Mouse (Mus musculus) limb, embryonic 11.5 days (tissue): ENCODE measurements around the gene Sufu. TPM values are rescaled to one million over a fixed set of nuclear protein-coding genes. Genes with fewer than 3 reads are reported as not detected.

Experiments used
- ATAC-seq: fragments of 200-750 bp; cut with Nextera tagmentation; 2 replicates; pipeline ENCODE4 v1.8.0; 2017; ENCODE audit warnings: low read depth; ENCODE audit not compliant: insufficient number of reproducible peaks, low FRiP score, low TSS enrichment
- DNase-seq: peaks from one replicate; pipeline ENCODE4 v3.0.0-alpha.2; 2015; ENCODE audit warnings: low spot score
- H3K27ac ChIP-seq: fragments of 300-500 bp; sonication (generic); replicated peaks from 2 replicates; pipeline ENCODE4 v1.5.1; 2014; ENCODE audit warnings: low read depth, mild to moderate bottlenecking, low read length
- H3K27me3 ChIP-seq: fragments of 300-500 bp; sonication (generic); 2 replicates; pipeline ENCODE4 v1.6.1; 2014; ENCODE audit warnings: mild to moderate bottlenecking, low read length, mixed read lengths; ENCODE audit not compliant: control insufficient read depth, insufficient read depth
- H3K36me3 ChIP-seq: fragments of 300-500 bp; sonication (generic); 2 replicates; pipeline ENCODE4 v1.6.1; 2014; ENCODE audit warnings: mild to moderate bottlenecking, low read length, moderate library complexity, mixed read lengths; ENCODE audit not compliant: control insufficient read depth, insufficient read depth
- H3K4me1 ChIP-seq: fragments of 300-500 bp; sonication (generic); 2 replicates; pipeline ENCODE4 v1.6.1; 2014; ENCODE audit warnings: low read length, mixed read lengths; ENCODE audit not compliant: control insufficient read depth, insufficient read depth
- H3K4me2 ChIP-seq: fragments of 300-500 bp; sonication (generic); 2 replicates; pipeline ENCODE4 v1.6.1; 2014; ENCODE audit warnings: low read depth, mild to moderate bottlenecking, moderate library complexity; ENCODE audit not compliant: severe bottlenecking
- H3K4me3 ChIP-seq: fragments of 300-500 bp; sonication (generic); 2 replicates; pipeline ENCODE4 v1.5.1; 2014; ENCODE audit warnings: low read depth, low read length
- H3K9ac ChIP-seq: fragments of 300-500 bp; sonication (generic); 2 replicates; pipeline ENCODE4 v1.6.1; 2014; ENCODE audit warnings: mild to moderate bottlenecking, low read length
- H3K9me3 ChIP-seq: fragments of 300-500 bp; sonication (generic); 2 replicates; pipeline ENCODE4 v1.6.1; 2016; ENCODE audit warnings: low read length; ENCODE audit not compliant: control insufficient read depth
- WGBS: fragments of 180-500 bp; shearing (Covaris S2); extraction: QIAGEN DNeasy Blood & Tissue Kit; methylation state at CpG from one replicate; pipeline ENCODE4 v1.1.7; 2014; 5-methylcytosine and 5-hydroxymethylcytosine counted together
- polyA plus RNA-seq: library from polyadenylated mRNA; unstranded; fragments of >200 nt; fragmentation: Nextera tagmentation; extraction: Ambion mirVana; gene quantifications from 2 replicates; pipeline ENCODE4 v1.2.1, GENCODE M21; 2014

Sufu gene
- polyA plus RNA-seq, 1 experiment from 2014 or later, result 45.3 TPM

DNA sequence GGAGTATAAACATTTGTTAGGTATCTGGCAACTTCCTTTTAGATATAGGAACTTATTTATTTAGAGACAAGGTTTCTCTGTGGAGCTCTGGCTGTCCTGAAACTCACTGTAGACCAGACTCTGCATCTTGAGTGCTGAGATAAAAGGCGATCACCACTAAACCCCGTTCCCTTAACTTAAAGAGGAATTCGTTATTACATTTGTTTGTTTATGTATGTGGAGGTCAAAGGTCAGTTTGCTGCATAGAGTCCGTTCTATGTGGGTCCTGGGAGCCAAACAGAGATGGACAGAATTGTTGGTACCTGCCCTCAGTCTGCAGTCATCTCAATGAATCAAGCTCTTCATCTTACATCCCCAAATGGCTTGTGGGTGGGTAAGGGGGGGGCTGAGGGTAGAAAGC lies 20.8 kb upstream of the Sufu start:
- H3K27ac ChIP-seq, result no peak overlapping the region
- H3K36me3 ChIP-seq, result peaks cover 26% of the 10 kb centered on the region
- no peak overlapping the region for H3K4me2 ChIP-seq
- no peaks in the 10 kb centered on the region for H3K9me3 ChIP-seq
- DNase-seq (no peak), ATAC-seq (no peak)
- no peaks in the 10 kb centered on the region for H3K4me1 ChIP-seq
- no peaks in the 10 kb centered on the region for H3K27me3 ChIP-seq
- H3K9ac ChIP-seq, result no peak overlapping the region
- no peak overlapping the region for H3K4me3 ChIP-seq
- WGBS, result 50% methylated on average over 4 of the region's 4 CpGs

DNA sequence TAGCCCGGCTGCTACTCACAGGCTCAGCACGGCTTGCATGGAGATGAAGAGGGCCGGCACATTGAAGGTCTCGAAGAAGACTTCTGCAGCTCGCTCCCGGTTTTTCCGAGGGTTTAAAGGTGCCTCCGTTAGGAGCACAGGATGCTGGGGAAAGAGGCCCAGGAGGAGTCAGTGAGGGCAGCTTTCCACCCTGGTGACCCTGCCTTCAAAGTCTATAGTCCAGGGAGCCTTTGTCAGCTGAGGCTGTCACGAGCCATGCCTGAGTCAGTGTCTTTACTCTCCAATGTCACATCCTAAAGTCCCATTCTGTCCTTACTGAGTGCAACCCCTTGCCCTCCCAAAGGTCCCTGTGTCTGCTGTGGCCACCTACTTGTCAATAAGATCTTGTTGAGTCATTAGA lies 14.4 kb upstream of the Sufu start:
- Histone ChIP-seq H3K4me3 (no peak overlapping the region), H3K4me2 (no peak overlapping the region), H3K27me3 (no peaks in the 10 kb centered on the region), H3K4me1 (no peaks in the 10 kb centered on the region), H3K9ac (no peak overlapping the region), H3K9me3 (no peaks in the 10 kb centered on the region), H3K27ac (no peak overlapping the region), H3K36me3 (peaks cover 46% of the 10 kb centered on the region)
- ATAC-seq (no peak), DNase-seq (no peak)
- 86% methylated on average over 9 of the region's 9 CpGs for WGBS

DNA sequence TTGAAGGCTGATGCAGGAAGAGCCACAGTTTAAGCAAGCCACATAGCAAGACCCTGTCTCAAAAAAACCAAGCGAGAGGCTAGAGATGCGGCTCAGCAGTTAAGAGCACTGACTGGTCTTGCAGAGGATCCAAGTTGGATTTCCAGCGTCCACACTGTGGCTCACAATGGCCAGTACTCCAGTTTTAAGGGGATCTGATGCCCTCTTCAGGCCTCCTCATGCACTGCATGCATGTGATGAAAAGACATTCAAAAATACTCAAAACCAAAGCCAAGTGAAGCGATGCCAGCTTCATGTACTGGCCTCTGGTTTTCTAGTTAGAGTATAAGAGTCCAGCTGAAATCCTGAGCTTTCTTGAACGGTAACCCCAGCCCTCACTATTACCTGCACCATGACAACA lies 6.8 kb upstream of the Sufu start:
- ATAC-seq (no peak), DNase-seq (peak; percentile 29)
- H3K9ac ChIP-seq, result no peak overlapping the region
- no peaks in the 10 kb centered on the region for H3K9me3 ChIP-seq
- H3K4me2 ChIP-seq, result no peak overlapping the region
- H3K4me3 ChIP-seq, result no peak overlapping the region
- H3K36me3 ChIP-seq, result peaks cover 3% of the 10 kb centered on the region; the same call in 1 of the 2 replicates
- no peaks in the 10 kb centered on the region for H3K27me3 ChIP-seq
- H3K27ac ChIP-seq, result no peak overlapping the region
- H3K4me1 ChIP-seq, result peaks cover 5% of the 10 kb centered on the region
- 88% methylated on average over 5 of the region's 5 CpGs for whole genome bisulfite sequencing

DNA sequence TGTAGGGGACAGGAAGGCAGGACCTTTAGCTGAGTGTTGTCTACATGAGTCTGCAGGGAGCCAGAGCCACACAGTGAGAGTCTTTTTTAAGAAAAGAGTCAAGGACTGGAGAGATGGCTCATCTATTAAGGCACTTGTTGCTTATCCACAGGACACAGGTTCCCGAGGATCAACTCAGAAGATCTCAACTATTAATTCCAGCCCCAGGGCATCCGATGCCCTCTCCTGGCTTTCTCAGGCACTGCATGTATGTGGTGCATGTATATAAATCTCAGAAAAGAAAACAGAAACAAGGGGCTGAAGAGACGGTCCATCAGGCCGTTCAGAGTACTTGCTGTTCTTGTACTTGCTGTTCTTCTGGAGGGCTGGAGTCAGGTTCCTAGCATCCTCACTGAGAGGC lies 4.7 kb upstream of the Sufu start:
- H3K27ac ChIP-seq, result no peak overlapping the region
- H3K4me1 ChIP-seq, result peaks cover 5% of the 10 kb centered on the region
- ATAC-seq, result no peak
- H3K36me3 ChIP-seq, result no peaks in the 10 kb centered on the region
- no peak overlapping the region for H3K4me2 ChIP-seq
- 35% methylated on average over 4 of the region's 4 CpGs for WGBS
- DNase-seq, result peak; percentile 62
- no peak overlapping the region for H3K4me3 ChIP-seq
- no peaks in the 10 kb centered on the region for H3K27me3 ChIP-seq
- H3K9me3 ChIP-seq, result no peaks in the 10 kb centered on the region
- H3K9ac ChIP-seq, result no peak overlapping the region

DNA sequence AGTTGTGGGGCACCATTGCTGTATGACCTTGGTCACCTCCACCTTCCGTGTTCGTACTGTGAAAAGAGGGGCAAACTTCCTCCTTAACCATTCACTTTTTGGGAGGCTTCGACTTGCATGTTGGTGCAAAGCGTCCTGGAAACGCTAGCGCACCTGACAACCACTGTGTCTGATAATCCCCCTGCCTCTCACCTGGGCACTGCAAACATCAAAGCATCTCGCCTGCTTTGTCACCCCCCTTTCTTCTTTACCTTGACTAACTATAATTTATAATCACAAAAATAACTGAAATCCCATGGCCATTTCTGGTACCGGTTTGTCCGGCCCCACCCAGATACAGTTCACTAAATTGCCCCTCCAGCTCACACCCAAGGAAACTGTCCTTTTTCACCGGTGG lies 2.0 kb upstream of the Sufu start:
- Histone ChIP-seq H3K36me3 (no peaks in the 10 kb centered on the region), H3K4me2 (peak overlapping the region; percentile 60), H3K9me3 (no peaks in the 10 kb centered on the region), H3K4me1 (peaks cover 21% of the 10 kb centered on the region), H3K4me3 (peak overlapping the region; percentile 83), H3K27ac (no peak overlapping the region), H3K9ac (no peak overlapping the region), H3K27me3 (no peaks in the 10 kb centered on the region)
- ATAC-seq, result no peak
- WGBS, result 9% methylated on average over 10 of the region's 10 CpGs
- DNase-seq, result no peak

DNA sequence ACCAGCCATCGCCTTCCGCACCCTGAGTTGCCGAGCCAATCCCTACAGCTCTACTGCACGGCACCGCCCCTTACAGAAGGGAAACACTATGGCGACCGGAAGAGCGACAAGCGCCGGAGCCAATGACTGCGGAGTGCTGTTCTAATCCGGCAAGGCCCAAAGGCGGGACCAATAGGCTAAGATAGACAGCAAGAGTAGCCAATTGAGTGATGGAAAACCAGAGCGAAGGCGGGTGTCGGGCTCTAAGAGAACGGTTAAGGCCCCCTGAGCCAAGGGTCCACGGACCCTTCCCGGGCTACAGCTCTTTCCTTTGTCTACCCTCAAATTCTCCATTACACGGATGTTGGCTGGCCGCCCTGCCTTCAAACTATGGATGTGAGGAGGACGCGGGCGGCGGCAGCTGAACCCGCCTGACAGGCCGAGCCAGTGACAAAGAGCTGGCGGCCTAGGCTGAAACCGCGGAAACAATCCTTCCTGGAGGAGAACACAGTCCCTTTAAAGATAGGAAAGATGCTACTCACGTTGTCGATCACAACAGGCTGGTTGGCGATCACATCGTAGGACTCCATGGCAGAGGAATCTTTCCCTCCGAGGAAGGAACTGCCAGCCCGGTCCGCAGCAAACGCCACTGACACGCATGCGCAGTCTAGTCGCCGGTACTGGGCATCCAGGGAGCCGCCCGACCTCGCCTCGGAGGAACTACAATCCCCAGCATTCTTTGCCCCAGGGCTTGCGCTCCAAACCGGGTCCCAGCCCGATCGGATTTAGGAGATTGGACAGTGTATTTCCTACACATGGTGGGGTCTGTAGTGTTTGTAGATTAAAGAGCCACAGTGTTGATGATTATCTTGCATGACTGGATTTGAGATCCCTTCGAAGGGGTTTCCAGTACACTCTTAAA lies 1.3 kb upstream of the Sufu start, which contains the start of gene Actr1a:
Actr1a (minus strand) TSS at position 640 of the 901 bp plus-strand sequence.
- Histone ChIP-seq H3K27me3 (no peaks in the 10 kb centered on the region), H3K4me2 (peak within 1 kb of the TSS; percentile 60), H3K9ac (peak within 1 kb of the TSS; percentile 82), H3K4me1 (peaks cover 21% of the 10 kb centered on the region), H3K36me3 (no peaks in the 10 kb centered on the region), H3K4me3 (peak within 1 kb of the TSS; percentile 83), H3K27ac (no peak within 1 kb of the TSS; the same call in 1 of the 2 replicates), H3K9me3 (no peaks in the 10 kb centered on the region)
- DNase-seq (peak; percentile 98), ATAC-seq (peak; percentile 90)
- WGBS, result under 1% methylated on average over 51 of the region's 51 CpGs

DNA sequence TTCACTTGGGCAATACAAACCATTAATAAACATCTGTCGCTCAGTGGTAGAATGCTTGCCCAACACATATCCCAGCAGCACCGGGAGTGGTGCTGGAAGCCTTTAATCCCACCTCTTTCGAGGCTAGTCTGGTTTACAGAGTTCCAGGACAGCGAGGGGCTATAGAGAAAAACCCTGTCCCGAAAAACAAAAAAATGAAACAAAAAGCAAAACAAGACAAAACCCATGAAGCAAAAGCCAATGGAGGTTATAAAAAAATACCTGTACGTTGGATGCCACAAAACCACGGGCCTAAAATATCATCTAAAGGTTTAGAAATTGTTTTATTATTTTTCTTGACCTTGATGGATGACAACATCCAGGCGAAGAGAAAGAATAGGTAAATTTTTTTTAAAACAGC lies 587 bp upstream of the Sufu start:
- no peak overlapping the region for H3K27ac ChIP-seq
- H3K4me1 ChIP-seq, result peaks cover 21% of the 10 kb centered on the region
- H3K4me3 ChIP-seq, result peak overlapping the region; percentile 83
- DNase-seq (no peak), ATAC-seq (no peak)
- no peaks in the 10 kb centered on the region for H3K9me3 ChIP-seq
- no peaks in the 10 kb centered on the region for H3K27me3 ChIP-seq
- H3K4me2 ChIP-seq, result peak overlapping the region; percentile 57; the same call in 1 of the 2 replicates
- H3K9ac ChIP-seq, result no peak overlapping the region
- H3K36me3 ChIP-seq, result no peaks in the 10 kb centered on the region; the same call in 1 of the 2 replicates
- WGBS, result 14% methylated on average over 8 of the region's 8 CpGs

DNA sequence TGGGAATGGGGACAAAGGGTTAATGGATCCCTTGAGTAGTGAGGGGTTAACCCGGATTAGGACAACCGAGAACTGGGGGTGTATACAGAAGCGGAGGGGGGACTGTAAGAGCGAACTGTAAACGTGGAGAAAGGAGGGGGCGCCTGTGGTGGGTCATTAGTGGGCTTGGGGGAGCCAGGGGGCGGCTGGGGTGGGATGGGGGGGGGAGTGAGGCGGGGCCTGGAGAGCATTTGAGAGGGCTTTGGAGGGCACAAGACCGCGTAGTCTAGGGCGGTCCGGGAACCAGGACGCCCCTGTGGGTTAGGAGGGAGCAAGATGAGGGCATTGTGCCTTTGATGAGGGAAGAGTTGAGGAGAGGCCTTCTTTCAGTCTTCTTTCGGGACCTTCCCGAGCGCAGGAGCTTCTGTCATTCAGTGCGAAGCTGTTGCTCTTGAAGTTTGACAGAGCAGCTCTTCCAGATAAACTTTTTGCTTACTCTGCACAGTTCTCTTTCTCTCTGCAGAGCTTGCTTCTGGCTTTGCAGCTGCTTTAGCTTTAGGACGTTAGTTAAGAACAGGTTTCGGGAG lies 823 bp downstream of the Sufu start:
- peaks cover 2% of the 10 kb centered on the region; the same call in 1 of the 2 replicates for H3K36me3 ChIP-seq
- peaks cover 21% of the 10 kb centered on the region for H3K4me1 ChIP-seq
- H3K4me3 ChIP-seq, result peak overlapping the region; percentile 84
- WGBS, result under 1% methylated on average over 18 of the region's 19 CpGs
- no peaks in the 10 kb centered on the region for H3K27me3 ChIP-seq
- ATAC-seq (no peak), DNase-seq (peak; percentile 48)
- peak overlapping the region; percentile 81 for H3K27ac ChIP-seq
- no peaks in the 10 kb centered on the region for H3K9me3 ChIP-seq
- peak overlapping the region; percentile 83 for H3K9ac ChIP-seq
- H3K4me2 ChIP-seq, result peak overlapping the region; percentile 71
